Mouse (Mus musculus): ENCODE data around the gene Zfhx3. TPM values are rescaled to one million over a fixed set of nuclear protein-coding genes. Genes with fewer than 3 reads are reported as not detected.
A peak's percentile ranks its signal among the peaks of the same experiment; 100 is the strongest.

Gene Zfhx3
- total and polyA plus RNA-seq, 2 experiments from 2014 or later, result 9.6 to 13.8 TPM

DNA sequence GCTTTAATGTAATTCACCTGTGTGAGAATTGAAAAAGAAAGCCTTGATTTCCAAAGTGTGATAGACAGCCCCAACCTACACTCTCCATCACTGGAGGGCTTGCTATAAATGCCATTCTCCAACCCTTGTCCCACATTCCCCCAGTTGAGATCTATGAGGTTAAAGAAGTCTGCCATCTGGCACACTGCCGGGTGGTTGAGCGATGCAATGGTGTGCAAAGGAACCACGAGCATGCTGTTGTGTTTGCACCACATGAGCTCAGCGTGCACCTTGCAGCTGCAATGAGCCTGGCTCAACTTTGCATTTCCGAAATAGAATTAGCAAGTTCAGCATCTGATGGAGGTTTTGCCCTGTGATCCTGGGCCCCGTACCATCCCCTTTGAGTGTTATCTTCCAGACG is 575.7 kb downstream of the Zfhx3 start:
- DNase-seq (no peak), ATAC-seq (no peak)
- Histone ChIP-seq H3K27me3 (ENCODE audit: insufficient read depth, low read length) (no peaks in the 10 kb centered on the region), H3K4me2 (ENCODE audit: low read depth) (no peak overlapping the region), H3K36me3 (ENCODE audit: insufficient read depth) (no peaks in the 10 kb centered on the region), H3K27ac (ENCODE audit: low read depth, low read length) (no peak overlapping the region), H3K9me3 (ENCODE audit: low read length) (no peaks in the 10 kb centered on the region), H3K4me1 (ENCODE audit: insufficient read depth) (no peaks in the 10 kb centered on the region), H3K9ac (no peak overlapping the region), H3K4me3 (ENCODE audit: low read depth, low read length) (no peak overlapping the region)
- no peak for TF ChIP-seq CTCF (IDR thresholded peaks at IDR 0.05; ENCODE audit: low read depth)
- 88% methylated on average over 7 of the region's 7 CpGs for WGBS

DNA sequence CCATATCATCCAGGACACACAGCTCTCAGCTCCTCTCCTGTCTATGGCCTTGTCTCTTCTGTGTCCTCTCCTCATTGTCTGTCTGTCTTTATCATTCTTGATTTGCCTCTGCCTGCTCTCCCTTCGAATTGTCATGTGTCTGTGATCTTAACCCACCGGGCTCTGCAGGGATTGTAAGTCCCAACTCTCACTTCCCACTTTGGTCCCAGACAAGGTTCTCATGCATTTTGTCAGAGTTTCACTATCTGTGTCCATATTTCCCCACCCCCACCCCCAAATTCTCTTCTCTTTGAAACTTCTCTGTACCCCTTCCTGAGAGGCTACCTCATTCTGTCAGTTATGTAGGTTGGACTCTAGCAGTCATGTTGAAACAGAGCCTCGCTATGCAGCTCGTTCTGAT is 579.6 kb downstream of the Zfhx3 start:
- 87% methylated on average over 4 of the region's 4 CpGs for WGBS
- Histone ChIP-seq H3K4me2 (ENCODE audit: low read depth) (no peak overlapping the region), H3K4me3 (ENCODE audit: low read depth, low read length) (no peak overlapping the region), H3K9me3 (ENCODE audit: low read length) (no peaks in the 10 kb centered on the region), H3K36me3 (ENCODE audit: insufficient read depth) (no peaks in the 10 kb centered on the region), H3K9ac (no peak overlapping the region), H3K27ac (ENCODE audit: low read depth, low read length) (no peak overlapping the region), H3K27me3 (ENCODE audit: insufficient read depth, low read length) (no peaks in the 10 kb centered on the region), H3K4me1 (ENCODE audit: insufficient read depth) (no peaks in the 10 kb centered on the region)
- TF ChIP-seq CTCF (IDR thresholded peaks at IDR 0.05; ENCODE audit: low read depth), result no peak
- ATAC-seq (no peak), DNase-seq (no peak)

DNA sequence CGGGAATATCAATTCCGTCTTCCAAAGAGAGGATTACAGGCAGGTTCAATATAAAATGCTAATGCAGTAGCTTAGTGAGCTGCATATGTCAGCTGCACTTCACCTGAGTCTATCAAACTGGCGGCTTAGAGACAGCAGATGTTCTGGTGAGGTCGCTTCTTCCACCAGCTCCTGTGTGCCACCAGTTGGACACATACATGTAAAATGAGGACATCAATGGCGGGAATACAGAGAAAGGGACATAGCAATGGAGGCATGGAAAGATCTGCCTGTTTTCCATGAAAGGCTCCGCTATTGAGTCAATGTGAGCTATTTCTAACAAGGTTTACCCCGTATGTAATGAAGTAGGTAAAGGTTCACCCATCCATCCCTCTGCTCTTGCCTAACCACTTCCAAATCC is 587.0 kb downstream of the Zfhx3 start:
- WGBS, result 83% methylated on average over 7 of the region's 7 CpGs
- Histone ChIP-seq H3K9ac (no peak overlapping the region), H3K9me3 (ENCODE audit: low read length) (no peaks in the 10 kb centered on the region), H3K4me3 (ENCODE audit: low read depth, low read length) (no peak overlapping the region), H3K36me3 (ENCODE audit: insufficient read depth) (no peaks in the 10 kb centered on the region), H3K4me2 (ENCODE audit: low read depth) (no peak overlapping the region), H3K4me1 (ENCODE audit: insufficient read depth) (no peaks in the 10 kb centered on the region), H3K27ac (ENCODE audit: low read depth, low read length) (no peak overlapping the region), H3K27me3 (ENCODE audit: insufficient read depth, low read length) (no peaks in the 10 kb centered on the region)
- TF ChIP-seq CTCF (IDR thresholded peaks at IDR 0.05; ENCODE audit: low read depth), result no peak
- DNase-seq (no peak), ATAC-seq (no peak)

DNA sequence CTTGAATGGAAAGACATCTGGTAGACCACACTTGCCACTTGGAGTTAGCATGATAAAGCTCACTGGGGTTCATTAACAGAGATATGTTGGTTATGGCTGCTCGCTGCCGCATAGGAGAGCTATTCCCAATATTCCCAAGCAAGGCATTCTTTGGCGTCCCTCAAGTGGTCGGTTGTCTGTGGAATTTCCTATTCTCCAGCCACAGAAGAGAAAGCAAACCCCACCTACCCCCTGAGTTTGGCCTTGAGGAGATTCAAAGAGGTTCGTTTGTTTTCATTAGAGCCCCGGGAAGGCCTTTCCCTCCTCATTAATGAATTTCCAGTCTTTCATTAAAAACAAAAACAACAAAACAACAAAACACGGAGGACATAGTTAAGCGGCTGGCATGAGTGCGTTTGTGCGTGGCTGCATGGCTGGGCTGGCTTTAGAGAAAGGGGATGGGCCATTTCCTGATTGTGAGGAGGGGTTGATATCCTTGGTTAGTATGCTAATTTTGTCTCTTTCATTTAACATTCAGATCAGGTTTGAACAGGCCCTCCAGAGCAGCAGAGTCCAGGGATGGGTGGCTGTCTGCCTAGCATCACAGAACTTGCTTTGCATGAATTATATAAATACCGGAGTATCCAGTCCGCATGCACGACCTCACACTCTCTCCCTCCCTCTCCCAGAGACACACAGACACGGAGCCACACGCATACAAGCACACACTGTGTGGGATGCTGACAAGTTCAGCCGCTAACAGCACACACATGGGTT is 592.9 kb downstream of the Zfhx3 start:
- no peaks in the 10 kb centered on the region for H3K36me3 ChIP-seq (ENCODE audit: insufficient read depth)
- WGBS, result 21% methylated on average over 16 of the region's 16 CpGs
- ATAC-seq (peak; percentile 40), DNase-seq (peak; percentile 34)
- peak overlapping the region; percentile 38 for H3K4me3 ChIP-seq (ENCODE audit: low read depth, low read length)
- H3K27me3 ChIP-seq (ENCODE audit: insufficient read depth, low read length), result no peaks in the 10 kb centered on the region
- 0 out of 2 replicates have a peak overlapping the region, but pooled peaks have one; percentile 0 for H3K9ac ChIP-seq
- peaks cover 25% of the 10 kb centered on the region for H3K4me1 ChIP-seq (ENCODE audit: insufficient read depth)
- H3K4me2 ChIP-seq (ENCODE audit: low read depth), result peak overlapping the region; percentile 66
- TF ChIP-seq CTCF (IDR thresholded peaks at IDR 0.05; ENCODE audit: low read depth), result no peak
- no peaks in the 10 kb centered on the region for H3K9me3 ChIP-seq (ENCODE audit: low read length)
- H3K27ac ChIP-seq (ENCODE audit: low read depth, low read length), result no peak overlapping the region

DNA sequence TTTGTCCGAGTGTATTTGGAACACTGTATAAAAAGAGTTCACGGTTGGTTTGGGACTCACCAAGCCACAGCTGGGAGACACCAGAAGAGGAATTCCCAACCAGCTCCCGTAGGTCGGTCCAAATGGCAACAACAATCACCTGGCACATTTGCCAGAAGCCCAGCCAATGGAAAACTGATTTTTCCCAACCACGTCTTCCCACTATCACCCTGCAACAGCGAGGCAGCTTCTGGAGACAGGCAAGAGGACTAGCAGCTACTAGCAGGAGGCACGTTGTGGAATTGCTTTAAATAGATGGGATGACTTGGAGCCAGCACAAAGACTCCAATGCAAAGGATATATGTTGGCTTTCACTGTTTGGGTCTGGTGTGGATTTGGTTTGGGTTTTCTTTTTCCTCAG is 593.7 kb downstream of the Zfhx3 start:
- ATAC-seq, result peak; percentile 38; the same call in 1 of the 2 replicates

DNA sequence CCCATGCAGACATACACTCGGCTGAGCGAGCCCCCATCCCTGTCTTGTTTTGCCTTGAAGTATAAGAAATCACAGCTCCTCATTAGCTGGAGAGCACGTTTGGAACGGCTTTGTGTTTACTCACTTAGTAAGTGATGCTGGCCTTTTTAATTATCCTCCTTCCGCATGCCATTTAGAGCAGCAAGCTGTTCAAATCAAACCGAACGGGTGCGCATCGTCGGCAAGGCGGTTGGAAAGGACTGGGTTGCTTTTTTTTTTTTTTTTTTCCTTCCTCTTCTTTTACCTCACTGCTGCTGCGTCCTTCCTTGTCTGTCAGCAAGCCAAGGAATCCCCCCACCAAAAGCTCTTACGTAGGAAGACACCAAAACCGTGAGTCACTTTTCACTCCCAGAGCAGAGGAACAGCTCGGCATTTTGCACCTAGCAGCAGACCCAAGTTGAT is 594.5 kb downstream of the Zfhx3 start:
- Histone ChIP-seq H3K36me3 (ENCODE audit: insufficient read depth) (no peaks in the 10 kb centered on the region), H3K27ac (ENCODE audit: low read depth, low read length) (peak overlapping the region; percentile 64), H3K4me2 (ENCODE audit: low read depth) (peak overlapping the region; percentile 66), H3K9me3 (ENCODE audit: low read length) (no peaks in the 10 kb centered on the region), H3K4me3 (ENCODE audit: low read depth, low read length) (peak overlapping the region; percentile 38), H3K4me1 (ENCODE audit: insufficient read depth) (peaks cover 25% of the 10 kb centered on the region), H3K27me3 (ENCODE audit: insufficient read depth, low read length) (no peaks in the 10 kb centered on the region), H3K9ac (peak overlapping the region; percentile 51)
- peak; percentile 80 for DNase-seq
- TF ChIP-seq CTCF (IDR thresholded peaks at IDR 0.05; ENCODE audit: low read depth), result no peak
- 10% methylated on average over 15 of the region's 15 CpGs for WGBS
- peak; percentile 57 for ATAC-seq

More for the DNA sequence above, 593.7 kb downstream of the Zfhx3 start:
- Histone ChIP-seq H3K4me1 (ENCODE audit: insufficient read depth) (peaks cover 25% of the 10 kb centered on the region), H3K27me3 (ENCODE audit: insufficient read depth, low read length) (no peaks in the 10 kb centered on the region), H3K27ac (ENCODE audit: low read depth, low read length) (peak overlapping the region; percentile 55), H3K4me3 (ENCODE audit: low read depth, low read length) (peak overlapping the region; percentile 38), H3K9me3 (ENCODE audit: low read length) (no peaks in the 10 kb centered on the region), H3K9ac (peak overlapping the region; percentile 51), H3K4me2 (ENCODE audit: low read depth) (peak overlapping the region; percentile 66), H3K36me3 (ENCODE audit: insufficient read depth) (no peaks in the 10 kb centered on the region)
- no peak for TF ChIP-seq CTCF (IDR thresholded peaks at IDR 0.05; ENCODE audit: low read depth)
- 31% methylated on average over 7 of the region's 7 CpGs for WGBS
- DNase-seq, result peak; percentile 71
